Mouse (Mus musculus): Measurements from ENCODE around the gene Tmbim7.

Gene Tmbim7

DNA sequence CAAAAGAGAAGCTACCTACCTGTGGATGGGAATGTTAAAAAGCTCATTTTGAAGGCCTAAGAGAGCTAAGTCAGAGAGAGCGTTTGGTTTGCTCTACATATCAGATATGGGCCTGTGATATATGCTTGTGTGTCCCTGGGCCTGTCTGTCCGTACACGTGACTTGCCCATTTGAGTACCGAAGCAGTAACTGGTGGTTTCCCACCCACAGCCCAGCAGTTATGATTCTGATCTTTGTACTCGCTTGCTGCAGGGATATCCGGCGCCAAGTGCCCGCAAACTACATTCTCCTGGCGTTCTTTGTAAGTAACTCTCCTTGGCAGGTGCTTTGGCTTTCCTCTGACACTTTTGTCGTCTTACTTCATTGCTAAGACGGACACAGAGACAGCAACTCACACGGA lies 15.6 kb downstream of the Tmbim7 start:
- DNase-seq: no peak

DNA sequence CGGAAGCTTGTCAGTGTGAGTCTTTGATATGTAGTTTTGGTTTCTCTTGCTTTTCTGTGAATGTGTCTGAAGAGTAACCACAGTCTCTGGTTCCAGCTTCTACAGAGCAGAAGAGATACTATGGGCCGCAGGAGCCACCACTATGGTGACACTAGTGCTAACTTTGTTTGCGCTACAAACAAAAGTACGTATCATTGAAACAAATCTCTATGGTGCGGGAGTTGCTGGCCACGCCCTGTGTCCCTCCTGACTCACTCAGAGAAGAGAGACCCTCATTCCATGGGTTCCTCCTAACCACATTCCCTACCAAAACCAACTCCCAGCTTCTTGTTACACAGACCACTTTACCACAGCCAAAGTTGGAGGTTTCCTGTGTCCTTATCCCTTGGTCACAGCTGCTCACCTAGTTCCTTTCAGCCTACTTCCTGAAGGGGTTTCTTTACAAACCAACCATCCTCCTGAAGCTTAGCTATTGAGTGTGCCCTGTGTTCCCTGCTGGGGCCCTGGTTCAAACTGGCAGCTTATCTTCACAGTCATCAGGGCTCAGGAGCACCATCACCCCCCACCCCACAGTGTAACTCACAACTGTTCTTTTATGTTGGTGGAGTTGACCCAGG lies 19.1 kb downstream of the Tmbim7 start:
- no peak for DNase-seq

DNA sequence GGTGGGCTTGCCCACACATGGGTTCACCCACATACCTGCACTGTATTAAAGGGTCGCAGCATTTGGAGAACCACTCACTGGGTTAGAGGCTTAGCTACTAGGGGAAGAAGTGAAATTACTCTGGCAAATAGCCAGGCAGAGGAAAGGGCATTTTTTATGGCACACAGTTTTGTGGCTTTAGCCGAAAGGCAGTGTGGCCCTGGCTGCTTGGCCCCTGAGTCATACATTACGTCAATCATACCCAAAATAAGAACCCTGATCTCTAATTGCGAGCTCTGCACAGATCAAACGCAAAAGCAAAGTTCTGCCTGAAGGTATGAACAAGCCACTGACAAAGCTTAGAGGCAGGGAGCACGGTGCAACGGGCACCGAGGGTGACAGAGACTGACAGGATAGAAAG lies 37.3 kb downstream of the Tmbim7 start:
- DNase-seq: no peak

DNA sequence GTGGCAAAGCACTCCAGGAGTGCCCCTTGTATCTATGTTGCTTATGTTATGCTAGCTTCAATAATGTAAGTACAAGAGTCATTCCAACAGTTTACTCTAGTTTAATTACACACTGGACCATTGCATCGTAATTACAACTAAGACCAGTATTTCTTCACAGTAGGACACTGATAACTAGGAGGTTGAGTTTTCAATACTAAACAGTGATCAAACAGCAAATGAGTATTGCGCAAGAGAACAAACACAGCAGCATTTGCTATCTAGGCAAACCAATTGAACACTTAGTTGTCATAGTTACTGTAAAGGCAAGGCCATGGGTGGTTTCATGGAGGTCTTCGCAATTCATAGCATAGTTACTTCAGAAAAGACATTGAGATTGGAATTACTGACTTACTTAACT lies 40.3 kb downstream of the Tmbim7 start:
- no peak for DNase-seq

DNA sequence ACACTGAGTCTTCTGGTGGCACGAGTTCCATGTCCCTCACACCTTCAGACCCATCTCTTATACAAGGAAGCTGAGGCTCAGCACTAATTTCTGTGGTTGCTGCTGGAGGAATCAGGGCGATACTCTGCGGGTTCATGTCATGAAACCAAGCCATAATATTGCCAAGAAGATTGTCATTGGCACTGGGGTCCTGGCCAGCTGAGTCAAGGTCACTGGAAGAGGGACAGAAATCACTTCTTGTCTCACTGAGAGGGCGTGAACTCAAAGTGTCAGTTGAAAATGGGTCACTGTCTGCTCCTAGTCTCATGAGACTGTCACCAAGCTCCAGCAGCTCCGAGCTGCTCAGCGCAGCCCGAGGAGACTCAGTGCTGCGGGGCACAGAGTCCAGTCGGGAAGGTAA lies 42.0 kb downstream of the Tmbim7 start:
- DNase-seq: no peak

DNA sequence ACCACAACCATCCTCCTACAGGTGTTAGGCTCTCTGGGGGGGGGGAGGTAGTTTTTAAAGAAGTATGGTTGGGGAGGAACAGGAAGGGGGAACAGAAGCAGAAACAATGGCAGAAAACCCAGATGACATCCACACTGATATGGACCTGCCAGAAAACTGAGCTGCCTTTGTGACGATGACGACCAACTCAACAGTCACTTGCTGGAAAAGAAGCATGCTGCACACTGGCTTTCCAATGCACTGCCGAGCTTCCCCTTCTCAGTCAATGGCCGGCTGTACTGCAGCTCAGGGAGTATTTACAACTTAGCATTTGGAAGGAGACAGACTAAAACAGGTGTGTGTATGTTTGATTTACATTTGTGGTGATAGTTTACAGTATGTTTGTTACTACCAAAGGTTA lies 44.2 kb downstream of the Tmbim7 start:
- DNase-seq: no peak

DNA sequence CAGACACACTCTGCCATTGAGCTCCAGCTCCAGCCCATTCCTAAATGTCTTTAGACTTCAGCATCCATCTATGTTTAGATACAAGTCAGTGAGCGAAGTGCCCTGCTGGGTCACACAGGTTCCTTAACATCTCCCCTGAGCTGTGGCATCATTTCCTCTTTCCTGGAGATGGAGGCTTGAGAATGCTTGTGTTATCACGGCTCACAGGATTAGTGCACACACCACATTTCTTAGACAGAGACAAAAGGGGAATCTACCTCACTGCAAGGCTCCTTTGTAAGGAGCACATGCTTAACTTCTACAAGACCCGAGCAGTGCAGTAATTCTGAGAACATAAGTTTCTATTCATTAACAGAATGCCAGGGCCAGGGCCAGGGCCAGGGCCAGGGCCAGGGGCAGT lies 45.0 kb downstream of the Tmbim7 start:
- no peak for DNase-seq

DNA sequence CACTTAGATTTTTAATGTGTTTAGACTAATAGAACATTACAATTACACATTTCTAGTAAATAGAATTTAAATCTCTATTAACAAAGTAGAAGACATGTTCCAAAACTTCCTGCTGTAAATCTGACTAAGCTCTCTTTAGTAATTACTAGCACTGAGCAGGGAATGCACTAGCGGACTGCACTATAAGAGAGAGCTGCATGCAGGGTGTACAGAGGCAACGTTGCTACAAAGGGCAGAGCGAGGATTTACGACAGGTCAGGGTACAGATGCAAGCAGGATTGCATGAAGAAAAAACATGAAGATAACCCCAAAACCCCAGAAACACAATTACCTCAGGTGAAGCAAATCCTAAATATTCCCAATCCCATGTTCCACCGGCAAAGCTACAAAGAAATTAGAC lies 49.0 kb downstream of the Tmbim7 start:
- DNase-seq: no peak

DNA sequence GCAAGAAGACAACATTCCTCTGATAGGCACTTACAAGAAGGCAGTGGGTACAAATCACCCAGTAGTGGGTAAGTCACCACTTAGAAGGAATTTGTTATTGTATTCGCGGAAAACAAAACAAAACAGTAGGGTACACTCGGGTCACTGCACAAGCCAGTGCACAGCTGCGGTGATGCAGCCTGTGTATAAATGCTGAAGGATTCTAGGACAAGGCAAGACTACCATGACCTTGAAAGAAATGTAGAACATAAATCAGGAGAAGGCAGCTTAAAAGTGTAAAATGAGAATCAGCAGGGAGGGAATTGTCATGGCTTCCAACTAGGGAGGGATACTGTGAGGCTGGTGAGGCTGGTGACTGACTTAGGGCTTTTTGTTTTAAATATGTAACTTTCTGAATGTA lies 51.2 kb downstream of the Tmbim7 start:
- no peak for DNase-seq

DNA sequence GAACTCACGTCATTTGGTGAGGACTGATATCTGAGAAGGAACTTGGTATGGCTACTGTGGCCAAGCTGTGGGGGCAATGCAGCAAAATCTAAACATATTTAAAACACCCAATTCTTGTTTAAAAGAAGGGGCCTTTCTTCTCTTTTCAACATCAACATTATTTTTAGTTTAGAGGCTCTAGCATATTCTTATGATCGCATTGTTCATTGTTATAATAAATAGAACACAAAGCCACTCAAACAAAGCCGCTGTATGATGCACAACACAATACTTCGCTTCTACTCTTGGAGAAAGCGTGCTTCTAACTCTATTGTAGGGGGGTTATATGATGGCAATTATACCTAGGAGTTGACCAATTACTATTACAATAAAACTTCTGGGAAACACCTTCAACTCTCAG lies 64.8 kb downstream of the Tmbim7 start:
- no peak for DNase-seq

DNA sequence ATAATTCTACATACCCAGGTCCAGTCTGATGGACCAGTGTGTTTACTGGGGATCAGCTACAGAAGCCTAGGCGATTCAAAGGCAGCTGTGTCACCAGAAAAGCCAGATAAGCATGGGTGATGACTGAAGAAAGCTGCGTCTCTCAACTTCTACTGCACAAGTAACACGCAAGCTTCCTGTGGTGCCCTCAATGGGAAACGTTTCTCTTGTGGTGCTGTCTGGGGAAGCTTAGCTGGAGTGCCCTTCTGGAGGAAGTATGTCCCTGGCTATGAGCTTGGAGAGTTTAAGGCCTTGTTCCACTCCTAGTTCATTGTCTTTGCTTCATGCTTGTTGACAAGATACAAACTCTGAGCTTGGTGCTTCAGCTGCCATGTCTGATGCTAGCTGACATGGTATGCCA lies 68.4 kb downstream of the Tmbim7 start:
- no peak for DNase-seq

DNA sequence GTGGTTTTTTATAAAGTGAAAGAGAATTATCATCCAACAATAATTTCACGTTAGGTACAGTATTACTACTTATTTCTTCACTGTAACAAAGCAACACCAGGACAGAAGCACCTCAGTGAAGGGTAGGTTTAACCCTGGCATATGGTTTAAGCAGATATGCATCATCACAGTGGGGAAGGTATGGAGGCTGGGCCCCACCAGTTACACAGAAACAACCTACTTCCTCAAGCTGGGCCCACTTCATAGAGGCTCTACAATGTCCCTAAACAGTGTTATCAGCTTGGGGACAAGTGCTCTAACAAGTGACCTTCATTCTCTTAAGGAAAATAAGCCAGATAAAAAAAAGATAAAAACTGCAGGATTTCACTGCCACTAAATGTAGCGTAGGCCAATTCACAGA lies 71.9 kb downstream of the Tmbim7 start:
- DNase-seq: no peak

DNA sequence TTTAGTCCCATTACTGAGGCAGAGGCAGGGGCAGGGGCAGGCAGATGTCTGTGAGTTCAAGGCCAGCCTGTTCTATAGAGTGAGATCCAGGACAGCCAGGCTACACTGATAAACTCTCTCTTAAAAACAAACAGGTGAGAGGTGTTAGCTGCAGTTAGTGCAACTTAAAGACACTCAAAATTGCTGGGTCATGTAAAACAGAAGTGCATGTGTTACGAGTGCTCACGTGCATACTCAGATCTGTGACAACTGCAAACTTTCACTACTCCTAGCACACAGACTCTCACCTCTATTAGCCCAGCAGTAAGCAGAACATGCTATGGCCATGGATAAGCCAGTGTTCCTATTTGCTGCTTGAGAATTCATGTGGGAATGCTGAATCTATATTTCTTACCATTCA lies 72.4 kb downstream of the Tmbim7 start:
- no peak for DNase-seq

DNA sequence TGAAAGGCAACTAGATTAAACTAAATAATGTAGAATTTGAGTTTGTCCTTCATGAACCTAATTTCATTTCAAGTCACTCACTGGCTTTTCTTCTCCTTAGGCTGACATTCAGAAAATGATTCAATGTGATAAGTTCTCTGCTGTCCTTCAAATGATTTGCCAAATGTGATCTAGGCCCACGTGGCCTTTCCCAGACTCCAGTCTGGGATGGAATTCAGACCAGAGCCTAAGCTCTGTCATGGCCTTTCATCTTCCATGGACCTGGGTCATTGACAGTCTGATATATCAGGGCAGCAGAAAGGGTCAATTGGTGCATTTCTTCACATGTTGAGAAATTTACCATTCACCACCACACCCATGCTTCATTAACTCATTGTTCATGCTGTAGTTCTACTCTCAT lies 74.5 kb downstream of the Tmbim7 start:
- DNase-seq: no peak

DNA sequence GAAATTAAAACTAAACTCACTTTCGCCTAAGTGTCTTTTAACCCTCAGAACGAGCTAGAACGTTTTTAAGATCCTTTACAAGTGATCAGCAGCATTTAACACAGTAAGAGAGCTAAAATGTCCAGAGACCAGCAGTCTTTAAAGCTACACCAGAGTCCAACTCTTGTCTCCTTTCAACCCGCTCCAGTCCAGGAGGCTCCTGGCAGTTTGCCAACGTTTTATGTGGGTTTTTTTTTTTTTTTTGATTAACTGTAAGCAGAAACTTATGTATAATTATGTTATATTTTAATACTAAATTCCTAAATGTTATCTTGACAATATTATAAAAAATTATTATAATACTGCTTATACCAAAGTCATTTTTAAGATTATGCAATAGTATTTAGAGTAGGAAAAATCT lies 77.8 kb downstream of the Tmbim7 start:
- peak; percentile 21 to 47 for DNase-seq

Data from kidney, postnatal 36 days (tissue).